Mouse (Mus musculus) MEL-GATA-1-ER (cell line): ENCODE data around the gene Ubl5.
"Not testable (repeated sequence)": the region's sequence is repeated elsewhere in the genome, so short reads cannot be mapped to it uniquely, and the experiment has no call there.

ENCODE experiments used
- DNase-seq: peaks from one replicate; pipeline ENCODE4 v3.0.0-alpha.2; 2012; ENCODE audit warnings: low read depth; ENCODE audit errors: extremely low read depth

Ubl5 gene

GRCm38 (mm10) chr9:20642101-20642895 is at the start of gene Ubl5:
Ubl5 (plus strand) TSS chr9:20642878.
- DNase-seq, result no peak

- no peak for DNase-seq
These were observed 41.4 kb upstream of the Ubl5 start for GRCm38 (mm10) chr9:20601270-20601669.

GRCm38 (mm10) chr9:20606269-20606668 is 36.4 kb upstream of the Ubl5 start:
- no peak for DNase-seq

- peak; percentile 86 for DNase-seq
These were observed 35.3 kb upstream of the Ubl5 start for GRCm38 (mm10) chr9:20607100-20607974.

GRCm38 (mm10) chr9:20609831-20610464 is 32.7 kb upstream of the Ubl5 start:
- no peak for DNase-seq

- no peak for DNase-seq
These were observed 30.7 kb upstream of the Ubl5 start for GRCm38 (mm10) chr9:20611976-20612375.

- DNase-seq, result no peak
These were observed 26.0 kb upstream of the Ubl5 start for GRCm38 (mm10) chr9:20616685-20617084.

GRCm38 (mm10) chr9:20631332-20631731 is 11.3 kb upstream of the Ubl5 start:
- peak; percentile 26 for DNase-seq

- not testable (repeated sequence) for DNase-seq
These were observed 7.0 kb upstream of the Ubl5 start for GRCm38 (mm10) chr9:20635676-20636075.

- no peak for DNase-seq
These were observed 6.4 kb upstream of the Ubl5 start for GRCm38 (mm10) chr9:20636256-20636655.

- DNase-seq, result no peak
These were observed 5.9 kb upstream of the Ubl5 start for GRCm38 (mm10) chr9:20636790-20637189.

- DNase-seq, result no peak
These were observed 4.1 kb upstream of the Ubl5 start for GRCm38 (mm10) chr9:20638552-20638951.

GRCm38 (mm10) chr9:20639486-20639885 is 3.2 kb upstream of the Ubl5 start:
- DNase-seq, result no peak

GRCm38 (mm10) chr9:20641501-20641900 is 1.2 kb upstream of the Ubl5 start:
- DNase-seq, result no peak

- peak; percentile 87 for DNase-seq
These were observed 303 bp downstream of the Ubl5 start for GRCm38 (mm10) chr9:20642896-20643466.

GRCm38 (mm10) chr9:20643781-20644180 is 1.1 kb downstream of the Ubl5 start:
- no peak for DNase-seq

- peak; percentile 87 for DNase-seq
These were observed 1.8 kb downstream of the Ubl5 start, which contains the start of gene Fbxl12 for GRCm38 (mm10) chr9:20644360-20645081. Fbxl12 (minus strand) TSS chr9:20644767.

- no peak for DNase-seq
These were observed 2.4 kb downstream of the Ubl5 start for GRCm38 (mm10) chr9:20645121-20645520.

GRCm38 (mm10) chr9:20651602-20652259 is 9.1 kb downstream of the Ubl5 start, which contains the start of gene Pin1:
Pin1 (plus strand) TSS chr9:20652095.
- DNase-seq, result peak; percentile 100

GRCm38 (mm10) chr9:20652260-20652658 is 9.6 kb downstream of the Ubl5 start:
- DNase-seq, result no peak
